Mouse (Mus musculus) left cerebral cortex, adult 2 months (tissue): ENCODE results near the gene Inhba. TPM values are rescaled to one million over a fixed set of nuclear protein-coding genes. Genes with fewer than 3 reads are reported as not detected.
A peak's percentile ranks its signal among the peaks of the same experiment; 100 is the strongest.

Experiments used
- DNase-seq, 2 experiments: peaks; one replicate each; pipeline ENCODE4 v3.0.0; 2021 to 2022; ENCODE audit warnings: low spot score in 2 of 2, mixed read lengths in 1 of 2; ENCODE audit errors: extremely low spot score in 1 of 2
- H3K27ac ChIP-seq: fragments of 200-600 bp; 2 replicates; pipeline ENCODE4 v1.8.1; 2022
- H3K4me3 ChIP-seq: fragments of 200-600 bp; 2 replicates; pipeline ENCODE4 v1.8.1; 2022
- CTCF ChIP-seq: fragments of 200-600 bp; IDR thresholded peaks from 2 replicates; pipeline ENCODE4 v1.8.1; 2022; ENCODE audit warnings: antibody characterized with exemption, mild to moderate bottlenecking, moderate library complexity
- intact Hi-C: fragments of 180-260 bp; cut with DNase I; formaldehyde crosslinking; loops from one replicate; pipeline ENCODE4 v1.15.1; 2025
- total RNA-seq, 2 experiments: library from RNA; stranded (reverse); gene quantifications; 2 replicates each; pipeline ENCODE4 v1.2.3; 2021

Gene Inhba
- total RNA-seq, 2 experiments from 2014 or later: 21.6 to 22.4 TPM

DNA sequence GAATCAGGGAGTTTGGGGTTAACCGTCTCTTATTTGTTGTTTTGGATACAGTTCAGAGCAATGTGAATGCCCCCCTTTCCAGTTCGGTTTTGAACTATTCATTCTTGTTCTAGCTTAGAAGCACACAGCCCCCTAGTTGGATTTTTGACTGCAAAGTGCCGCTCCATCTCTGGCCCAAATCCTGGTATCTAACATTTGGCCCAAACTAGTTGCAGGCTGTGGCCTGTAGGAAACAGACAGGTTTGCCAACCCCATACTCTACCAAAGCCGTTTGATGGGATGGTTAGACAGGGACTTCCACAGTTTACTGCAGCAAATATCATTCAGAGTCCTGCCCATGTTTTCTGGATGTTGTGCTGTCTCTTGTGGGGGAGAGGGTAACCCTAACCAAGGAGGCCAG is 1.1 kb upstream of the Inhba start:
- DNase-seq: no peak
- no peak for TF ChIP-seq CTCF
- H3K4me3 ChIP-seq: no peak overlapping the region
- intact Hi-C loops: loop anchor here (2.0 to 5.0 kb wide), 3 partner anchors 532 to 966 kb away; no protein-coding TSS in a partner anchor
- H3K27ac ChIP-seq: no peak overlapping the region; the same call in 1 of the 2 replicates

GRCm38 (mm10) chr13:16012243-16012887 is 714 bp downstream of the Inhba start:
- Histone ChIP-seq H3K27ac (peak overlapping the region; percentile 85), H3K4me3 (peak overlapping the region; percentile 59)
- peak; percentile 73 to 79 for DNase-seq
- peak; percentile 65 for TF ChIP-seq CTCF
- intact Hi-C loops: loop anchor here (5.0 kb wide), 2 partner anchors 530 to 820 kb away; no protein-coding TSS in a partner anchor

DNA sequence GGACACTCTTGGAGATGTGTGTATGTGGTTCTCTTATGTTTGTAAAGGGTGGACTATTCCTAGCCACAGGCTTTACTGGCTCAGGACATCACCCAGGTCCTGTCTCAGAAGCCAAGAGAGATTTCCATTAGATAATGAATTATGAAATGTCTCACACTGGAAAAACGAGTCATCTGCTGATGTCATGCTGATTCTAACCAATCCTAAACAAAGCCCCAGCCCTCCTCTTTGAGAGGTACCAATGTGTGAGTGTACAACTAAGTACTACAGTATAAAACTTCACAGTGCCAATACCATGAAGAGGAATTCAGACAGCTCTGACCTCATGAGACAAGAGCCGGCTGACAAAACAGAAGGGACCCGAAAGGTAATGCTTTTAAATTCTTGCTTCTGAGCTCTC is 2.5 kb downstream of the Inhba start:
- intact Hi-C loops: loop anchor here (5.0 kb wide), 2 partner anchors 528 to 818 kb away; no protein-coding TSS in a partner anchor
- H3K4me3 ChIP-seq: no peak overlapping the region
- DNase-seq: no peak
- H3K27ac ChIP-seq: no peak overlapping the region
- no peak for TF ChIP-seq CTCF

GRCm38 (mm10) chr13:16016506-16016905 is 4.9 kb downstream of the Inhba start:
- TF ChIP-seq CTCF: no peak
- intact Hi-C loops: no loop called here
- no peak for DNase-seq

DNA sequence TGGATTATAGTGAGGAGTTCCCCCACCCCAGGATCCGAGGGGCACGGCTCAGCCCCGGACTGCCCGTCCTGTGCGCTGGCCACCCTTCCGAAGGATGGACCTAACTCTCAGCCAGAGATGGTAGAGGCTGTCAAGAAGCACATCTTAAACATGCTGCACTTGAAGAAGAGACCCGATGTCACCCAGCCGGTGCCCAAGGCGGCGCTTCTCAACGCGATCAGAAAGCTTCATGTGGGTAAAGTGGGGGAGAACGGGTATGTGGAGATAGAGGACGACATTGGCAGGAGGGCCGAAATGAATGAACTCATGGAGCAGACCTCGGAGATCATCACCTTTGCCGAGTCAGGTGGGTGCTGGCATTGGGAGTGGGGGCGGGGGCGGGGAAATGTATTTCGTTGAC is 5.7 kb downstream of the Inhba start:
- DNase-seq: no peak
- peak overlapping the region; percentile 49 for H3K4me3 ChIP-seq
- intact Hi-C loops: no loop called here
- peak overlapping the region; percentile 36; the same call in 1 of the 2 replicates for H3K27ac ChIP-seq
- TF ChIP-seq CTCF: no peak

More at GRCm38 (mm10) chr13:16016506-16016905, 4.9 kb downstream of the Inhba start:
- no peak overlapping the region for H3K27ac ChIP-seq
- no peak overlapping the region for H3K4me3 ChIP-seq

- no peak for TF ChIP-seq CTCF
- Histone ChIP-seq H3K4me3 (peak overlapping the region; percentile 49), H3K27ac (peak overlapping the region; percentile 36; the same call in 1 of the 2 replicates)
- DNase-seq: no peak
- intact Hi-C loops: no loop called here
These were observed 6.1 kb downstream of the Inhba start for GRCm38 (mm10) chr13:16017777-16018176.

- intact Hi-C loops: no loop called here
- no peak for DNase-seq
- 0 out of 2 replicates have a peak overlapping the region, but pooled peaks have one; percentile 49 for H3K4me3 ChIP-seq
- no peak overlapping the region for H3K27ac ChIP-seq
- no peak for TF ChIP-seq CTCF
These were observed 7.3 kb downstream of the Inhba start for GRCm38 (mm10) chr13:16018807-16019510.

- Histone ChIP-seq H3K4me3 (no peak overlapping the region), H3K27ac (peak overlapping the region; percentile 89; the same call in 1 of the 2 replicates)
- DNase-seq: peak; percentile 44 to 59
- TF ChIP-seq CTCF: peak; percentile 73
- intact Hi-C loops: loop anchor here (5.0 to 10.0 kb wide), 4 partner anchors 274 to 742 kb away; no protein-coding TSS in a partner anchor
These were observed 9.0 kb downstream of the Inhba start for GRCm38 (mm10) chr13:16020659-16021058.

- intact Hi-C loops: loop anchor here (5.0 to 10.0 kb wide), 4 partner anchors 274 to 741 kb away; no protein-coding TSS in a partner anchor
- H3K4me3 ChIP-seq: 0 out of 2 replicates have a peak overlapping the region, but pooled peaks have one; percentile 47
- H3K27ac ChIP-seq: peak overlapping the region; percentile 89
- no peak for DNase-seq
- TF ChIP-seq CTCF: no peak
These were observed 9.5 kb downstream of the Inhba start for GRCm38 (mm10) chr13:16021181-16021580.

DNA sequence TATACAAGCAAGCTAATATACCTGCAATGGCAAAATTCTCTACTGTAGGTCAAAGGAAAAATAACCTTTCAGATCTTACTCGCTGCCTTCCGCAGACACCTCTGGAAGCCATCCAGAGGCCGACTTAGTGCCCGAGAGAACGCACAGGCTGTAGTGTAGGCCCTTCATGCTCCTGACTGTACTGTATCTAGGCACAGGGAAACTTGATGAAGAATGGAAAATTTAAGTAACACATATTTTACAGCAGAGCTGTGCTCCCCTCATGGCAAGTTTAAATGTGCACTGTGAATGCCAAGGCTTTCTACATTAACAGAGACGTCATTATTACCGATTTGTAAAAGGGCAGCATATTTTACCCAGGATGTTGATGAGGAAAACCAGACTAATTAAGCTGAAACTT is 10.2 kb downstream of the Inhba start:
- Histone ChIP-seq H3K27ac (peak overlapping the region; percentile 89), H3K4me3 (peak overlapping the region; percentile 47)
- no peak for DNase-seq
- intact Hi-C loops: loop anchor here (5.0 to 10.0 kb wide), 4 partner anchors 273 to 740 kb away; no protein-coding TSS in a partner anchor
- no peak for TF ChIP-seq CTCF

DNA sequence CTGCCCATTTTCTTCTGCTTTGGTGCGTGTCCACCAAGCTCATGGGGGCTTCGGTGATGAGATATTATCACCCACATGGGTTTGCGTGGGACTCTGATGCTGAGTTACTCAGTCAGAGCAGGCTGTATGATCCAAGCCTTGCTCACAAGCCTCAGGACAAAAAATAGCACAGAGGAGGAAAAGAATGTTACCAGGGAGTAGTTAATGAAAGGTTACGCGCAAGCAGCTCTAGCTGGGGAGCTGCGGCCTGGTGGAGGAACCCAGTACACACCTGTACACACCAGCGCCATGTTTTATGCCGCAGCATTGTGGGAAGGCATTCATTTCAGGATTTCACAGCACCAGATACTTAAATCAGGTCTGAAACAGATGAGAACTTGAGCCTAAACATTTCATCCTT is 10.9 kb downstream of the Inhba start:
- H3K4me3 ChIP-seq: peak overlapping the region; percentile 47
- peak overlapping the region; percentile 89 for H3K27ac ChIP-seq
- intact Hi-C loops: loop anchor here (5.0 to 10.0 kb wide), 4 partner anchors 272 to 740 kb away; no protein-coding TSS in a partner anchor
- peak in 1 of 2 experiments; percentile 36 for DNase-seq
- TF ChIP-seq CTCF: no peak
